Mouse (Mus musculus): Measurements from ENCODE around the gene Rnf148. TPM values are rescaled to one million over a fixed set of nuclear protein-coding genes. Genes with fewer than 3 reads are reported as not detected.

The Rnf148 gene
- not detected for polyA plus RNA-seq (2017; shearing (Covaris generic))

DNA sequence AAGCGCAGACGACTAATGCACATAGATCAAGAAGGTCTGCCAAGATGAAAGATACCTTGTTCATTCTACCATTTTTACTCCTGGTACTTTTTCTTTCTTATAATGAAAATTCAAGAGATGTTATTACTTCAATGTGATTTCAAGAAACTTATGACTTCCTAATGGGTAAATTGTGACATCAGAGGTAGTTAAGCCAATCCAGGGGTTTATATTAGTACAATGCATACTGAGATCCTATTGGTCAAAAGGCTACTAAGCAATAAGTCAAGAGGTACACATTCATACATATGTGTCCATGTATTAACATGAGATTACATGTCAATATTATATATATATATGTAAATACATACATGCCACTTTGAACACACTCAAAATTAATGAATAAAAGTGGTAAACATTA lies at the start of gene Rnf148:
Gene Rnf148 (minus strand): TSS at position 101 of the 400 bp plus-strand sequence.
- ATAC-seq: no peak

DNA sequence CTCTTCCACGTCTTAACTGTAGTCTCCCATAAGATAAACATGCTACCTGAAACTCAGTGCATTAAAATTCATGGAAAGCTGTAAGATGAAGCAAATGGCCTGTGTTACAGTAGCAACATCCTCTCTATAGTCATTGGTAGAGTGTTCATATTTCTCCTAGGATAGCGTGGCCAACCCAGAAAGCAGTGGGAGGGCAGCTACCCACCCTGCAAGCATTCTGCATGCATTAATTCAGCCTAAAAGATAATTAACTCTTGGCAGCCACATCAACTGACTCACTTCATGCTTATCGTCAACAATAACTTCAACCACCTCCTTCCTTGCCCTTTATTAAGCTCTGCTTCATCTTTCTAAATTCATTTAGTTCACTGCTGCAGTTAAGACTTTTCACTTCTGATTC lies 45.9 kb upstream of the Rnf148 start:
- ATAC-seq: no peak

DNA sequence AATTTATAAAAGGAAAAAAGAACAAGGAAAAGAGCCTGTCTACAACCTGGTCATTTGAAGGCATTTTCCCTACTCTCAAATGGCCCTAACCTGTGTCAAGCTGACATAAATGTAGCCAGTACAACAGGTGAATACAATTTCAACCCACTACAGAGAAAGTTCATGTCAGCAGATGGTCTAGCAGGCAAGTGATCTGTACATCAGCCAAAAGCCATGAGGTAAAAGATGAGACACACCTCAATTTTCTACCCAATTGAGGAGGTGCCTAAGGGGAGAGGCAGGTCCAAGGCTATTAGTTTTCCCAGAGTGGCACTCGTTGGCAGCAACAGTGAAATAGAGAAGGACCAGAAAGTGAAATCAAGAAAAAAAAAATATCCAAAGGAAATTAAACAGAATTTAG lies 23.2 kb upstream of the Rnf148 start:
- ATAC-seq: no peak

DNA sequence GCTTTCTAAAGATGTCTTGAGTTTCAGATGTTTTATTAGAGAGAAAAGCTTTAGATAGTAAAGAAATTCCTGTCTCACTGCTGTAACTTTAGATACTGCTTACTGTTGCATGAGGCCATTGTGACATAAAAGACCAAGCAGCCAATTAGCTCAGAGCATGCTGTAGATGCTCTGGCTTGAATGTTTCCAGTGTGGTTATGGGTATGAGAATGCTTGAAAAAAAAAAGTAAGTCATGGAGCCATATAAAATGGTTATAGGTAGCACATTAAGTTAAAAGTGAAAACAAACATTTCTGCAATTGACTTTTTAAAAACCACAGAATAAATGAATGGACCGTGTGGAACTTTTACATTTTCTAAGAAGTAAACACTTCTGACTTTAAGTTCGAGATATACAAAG lies 4.7 kb downstream of the Rnf148 start, which contains the start of gene Rnf133:
Gene Rnf133 (minus strand): TSS at position 101 of the 400 bp plus-strand sequence.
- no peak for ATAC-seq

DNA sequence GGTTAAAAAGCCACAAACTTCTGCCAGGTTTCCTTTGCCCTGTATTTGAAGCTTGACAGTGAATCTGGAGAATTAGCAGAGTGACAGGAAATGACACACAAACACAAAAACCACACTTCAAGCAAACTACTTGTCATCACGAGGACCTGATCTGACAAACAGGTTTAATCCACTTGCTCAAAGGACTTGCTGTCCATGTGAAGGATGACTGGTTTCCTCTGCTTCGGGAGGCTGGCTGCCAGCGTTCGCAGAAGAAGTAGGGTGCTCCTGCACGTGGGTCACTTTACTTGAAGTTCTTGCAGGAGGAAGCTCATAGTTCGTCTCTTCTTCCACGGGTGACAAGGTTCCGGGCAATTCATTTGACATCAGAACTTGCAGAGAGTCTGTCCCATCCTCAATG lies 6.2 kb downstream of the Rnf148 start:
- ATAC-seq: no peak

DNA sequence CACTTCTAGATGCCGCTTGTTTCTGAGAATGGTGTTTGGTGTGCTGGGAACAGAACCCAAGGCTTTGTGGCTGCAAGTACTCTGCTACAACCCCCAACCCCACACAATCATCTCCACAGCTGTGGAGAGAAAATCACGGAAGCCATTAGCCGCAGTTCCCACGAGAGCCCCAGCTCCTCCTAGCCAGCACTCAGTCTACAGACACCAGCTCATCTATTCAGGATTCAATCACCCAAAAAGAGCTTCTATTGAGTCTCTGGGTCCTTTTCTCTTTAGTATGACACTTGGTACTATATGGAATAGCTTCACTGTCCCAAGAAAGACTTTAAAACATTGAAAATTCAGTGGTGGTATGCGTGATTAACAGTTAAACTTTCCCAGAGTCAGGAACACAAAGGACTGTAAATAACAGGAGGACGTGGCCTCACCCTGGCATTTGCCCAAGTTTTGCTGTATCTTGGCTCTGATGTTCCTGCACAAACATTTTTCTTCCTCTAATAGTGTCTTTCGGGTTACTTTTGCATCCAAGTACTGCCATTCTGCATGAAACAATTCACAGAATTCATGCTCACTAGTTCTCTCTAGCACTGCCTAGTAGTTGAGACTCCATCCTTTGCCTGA lies 7.2 kb downstream of the Rnf148 start:
- ATAC-seq: no peak

DNA sequence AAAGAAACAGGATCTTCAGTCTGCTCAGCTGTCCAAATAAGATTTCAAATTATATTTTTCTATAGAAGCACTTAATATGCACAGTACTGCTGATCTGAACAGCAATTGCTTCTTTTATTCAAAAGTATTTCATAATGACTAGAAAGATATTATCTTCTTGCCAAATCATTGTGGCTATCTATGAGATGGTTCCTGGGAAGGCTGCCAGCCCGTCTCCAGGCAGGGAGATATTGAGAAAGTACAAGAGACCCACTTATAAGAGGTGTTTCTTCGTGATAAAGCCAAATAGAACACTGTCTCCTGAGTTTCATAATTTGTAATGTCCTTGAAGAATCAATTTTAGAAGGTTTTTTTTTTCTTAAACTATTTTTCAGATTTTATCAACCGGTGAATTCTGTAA lies 17.9 kb downstream of the Rnf148 start:
- no peak for ATAC-seq

DNA sequence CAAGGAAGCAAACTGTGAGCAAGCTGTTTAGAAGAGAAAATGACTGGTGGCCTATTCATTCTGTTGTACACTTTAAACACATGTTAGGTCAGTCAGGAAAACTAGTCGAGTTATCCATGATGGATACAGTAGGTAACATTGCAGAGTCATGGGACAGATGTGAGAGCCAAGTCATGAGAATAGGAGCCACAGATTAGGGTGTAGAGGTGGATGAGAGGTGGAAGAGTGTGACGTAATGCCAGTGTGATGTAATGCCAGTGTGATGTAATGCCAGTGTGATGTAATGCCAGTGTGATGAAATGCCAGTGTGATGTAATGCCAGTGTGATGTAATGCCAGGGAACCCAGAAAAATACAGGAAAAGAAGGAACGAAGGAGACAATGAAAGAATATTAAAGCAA lies 19.7 kb downstream of the Rnf148 start:
- ATAC-seq: no peak

DNA sequence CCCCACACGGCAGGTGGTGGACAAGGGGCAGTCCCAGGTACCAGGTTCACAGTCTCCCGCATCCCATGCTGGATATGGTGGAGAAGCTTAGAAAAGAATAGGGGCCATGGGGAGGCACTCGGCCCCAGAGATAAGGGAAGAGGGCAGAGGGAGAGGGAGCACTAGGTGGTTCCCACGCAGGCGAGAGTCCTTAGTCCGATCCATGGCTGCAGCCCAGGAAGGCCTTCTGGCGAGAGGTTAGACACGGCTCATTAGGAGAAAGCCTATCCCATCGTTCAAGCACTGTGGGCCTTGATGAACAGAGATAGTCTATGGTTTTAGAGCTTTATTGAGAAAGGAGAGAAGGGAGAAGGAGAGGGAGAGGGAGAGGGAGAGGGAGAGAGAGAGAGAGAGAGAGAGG lies 20.9 kb downstream of the Rnf148 start:
- ATAC-seq: no peak

DNA sequence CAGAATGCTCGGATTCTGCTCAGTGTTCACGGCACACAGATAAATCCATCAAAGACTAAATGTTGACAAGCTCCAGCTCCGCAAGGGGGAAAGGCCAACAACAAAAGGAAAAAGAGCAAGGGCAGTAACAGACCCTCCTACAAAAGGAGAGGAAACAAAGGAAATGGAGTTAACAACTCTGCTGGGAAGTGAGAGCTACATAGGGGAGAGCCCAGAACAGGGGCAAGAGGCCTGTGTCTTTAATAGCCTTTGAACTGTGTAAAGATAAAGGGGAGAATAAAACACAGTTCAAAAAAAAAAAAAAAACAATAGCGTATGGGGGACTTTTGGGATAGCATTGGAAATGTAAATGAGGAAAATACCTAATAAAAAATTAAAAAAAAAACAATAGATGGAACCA lies 24.5 kb downstream of the Rnf148 start:
- no peak for ATAC-seq

Other genes starting within 250 kb of the Rnf148 start
- not detected for gene Rnf133, start 4.8 kb downstream of the Rnf148 start, polyA plus RNA-seq (2017; shearing (Covaris generic))
- gene Cadps2, start 184.3 kb upstream of the Rnf148 start, polyA plus RNA-seq (2017; shearing (Covaris generic)): under 1 TPM in 1 of 2 experiments, not detected in 1; 0.49 TPM

Data from activated CD4-positive, CD25-positive, alpha-beta regulatory T cell, adult 4 months (primary cell).